Mouse (Mus musculus) heart, adult 2 months (tissue): ENCODE results near the gene Olfr1113. TPM values are rescaled to one million over a fixed set of nuclear protein-coding genes. Genes with fewer than 3 reads are reported as not detected.
"Not testable (repeated sequence)": the region's sequence is repeated elsewhere in the genome, so short reads cannot be mapped to it uniquely, and the experiment has no call there.

ENCODE experiments used
- DNase-seq, 2 experiments: peaks; one replicate each; pipeline ENCODE4 v3.0.0; 2021
- H3K27ac ChIP-seq: fragments of 200-600 bp; 2 replicates; pipeline ENCODE4 v1.8.1; 2022
- H3K27me3 ChIP-seq: fragments of 200-500 bp; 2 replicates; pipeline ENCODE4 v1.6.1; 2012; ENCODE audit warnings: mild to moderate bottlenecking, low read length, inconsistent platforms, mixed read lengths; ENCODE audit not compliant: control insufficient read depth, insufficient read depth
- H3K36me3 ChIP-seq: fragments of 200-500 bp; 2 replicates; pipeline ENCODE4 v1.6.1; 2012; ENCODE audit warnings: low read length, inconsistent platforms; ENCODE audit not compliant: control insufficient read depth, insufficient read depth
- H3K4me1 ChIP-seq: fragments of 200-500 bp; 2 replicates; pipeline ENCODE4 v1.6.1; 2011; ENCODE audit warnings: low read length; ENCODE audit not compliant: control insufficient read depth, insufficient read depth
- H3K4me3 ChIP-seq: fragments of 200-600 bp; 2 replicates; pipeline ENCODE4 v1.8.1; 2022
- H3K79me2 ChIP-seq: fragments of 200-500 bp; replicated peaks from 2 replicates; pipeline ENCODE4 v1.6.1; 2012; ENCODE audit warnings: mild to moderate bottlenecking, inconsistent platforms, low read length, moderate library complexity, mixed read lengths; ENCODE audit not compliant: control insufficient read depth, insufficient read depth
- H3K9ac ChIP-seq: fragments of 200-500 bp; 2 replicates; pipeline ENCODE4 v1.6.1; 2012; ENCODE audit warnings: low read depth, mild to moderate bottlenecking, control low read depth, inconsistent platforms, low read length, mixed read lengths
- CTCF ChIP-seq: fragments of 200-600 bp; IDR thresholded peaks from 2 replicates; pipeline ENCODE4 v1.8.1; 2022; ENCODE audit warnings: antibody characterized with exemption, mild to moderate bottlenecking, moderate library complexity
- EP300 ChIP-seq: fragments of 200-500 bp; IDR thresholded peaks from 2 replicates; pipeline ENCODE4 v1.6.1; 2011; ENCODE audit warnings: low read depth, low read length, control low read depth; ENCODE audit not compliant: insufficient read depth
- POLR2A ChIP-seq: fragments of 200-500 bp; IDR thresholded peaks from 2 replicates; pipeline ENCODE4 v1.6.1; 2011; ENCODE audit warnings: mild to moderate bottlenecking, low read depth, low read length, control low read depth; ENCODE audit not compliant: insufficient read depth
- WGBS: fragments of 180-500 bp; shearing (Covaris S2); methylation state at CpG from one replicate; pipeline ENCODE4 v1.1.7; 2018; 5-methylcytosine and 5-hydroxymethylcytosine counted together
- intact Hi-C: fragments of 180-260 bp; cut with DNase I; formaldehyde crosslinking; loops from one replicate; pipeline ENCODE4 v1.15.1; 2025
- long read RNA-seq: library from polyadenylated mRNA; stranded (forward); transcript quantifications from one replicate; pipeline ENCODE4 v2.0.0, GENCODE M21; 2021
- microRNA-seq, 2 experiments: library from miRNA; unstranded; fragments of <30 nt; microRNA quantifications; one replicate each; pipeline ENCODE4 v1.2.0; 2021
- polyA plus RNA-seq: library from polyadenylated mRNA; depleted of rRNA; stranded (reverse); fragments of >200 nt; gene quantifications from 2 replicates; pipeline ENCODE4 v1.2.3, GENCODE M21; 2012; rRNA removed
- total RNA-seq, 2 experiments: library from RNA; stranded (reverse); gene quantifications; 2 replicates each; pipeline ENCODE4 v1.2.3; 2021

Gene Olfr1113
- total RNA-seq, result not detected
- polyA plus RNA-seq, result not detected in 2 replicates
- long read RNA-seq, result 0 reads

- Histone ChIP-seq H3K36me3 (no peaks in the 10 kb centered on the region), H3K27me3 (no peaks in the 10 kb centered on the region), H3K4me3 (no peak within 1 kb of the TSS), H3K4me1 (no peaks in the 10 kb centered on the region), H3K79me2 (no peaks in the 10 kb centered on the region), H3K27ac (no peak within 1 kb of the TSS), H3K9ac (no peak within 1 kb of the TSS)
- WGBS, result 75% methylated on average over 2 of the region's 2 CpGs
- TF ChIP-seq POLR2A (no peak), EP300 (no peak), CTCF (no peak)
- intact Hi-C loops, result no loop called here
- no peak for DNase-seq
Observed at GRCm38 (mm10) chr2:87208670-87209069, at the start of gene Olfr1113. TSS of gene Olfr1113 (plus strand) at chr2:87208970.

- DNase-seq, intact Hi-C loops, H3K79me2 ChIP-seq, H3K27ac ChIP-seq, H3K27me3 ChIP-seq, H3K9ac ChIP-seq, H3K4me1 ChIP-seq, H3K4me3 ChIP-seq, H3K36me3 ChIP-seq: not testable (repeated sequence)
- WGBS, result 61% methylated on average over 2 of the region's 2 CpGs
Observed at GRCm38 (mm10) chr2:87167731-87168130, 41.0 kb upstream of the Olfr1113 start.

- Histone ChIP-seq H3K27ac (no peak within 1 kb of the TSS), H3K9ac (no peak within 1 kb of the TSS), H3K79me2 (no peaks in the 10 kb centered on the region), H3K27me3 (no peaks in the 10 kb centered on the region), H3K36me3 (no peaks in the 10 kb centered on the region), H3K4me3 (no peak within 1 kb of the TSS), H3K4me1 (no peaks in the 10 kb centered on the region)
- intact Hi-C loops, result no loop called here
- 67% methylated on average over 1 of the region's 1 CpGs for WGBS
- no peak for DNase-seq
- TF ChIP-seq EP300 (no peak), POLR2A (no peak), CTCF (no peak)
Observed at GRCm38 (mm10) chr2:87187498-87187897, 21.3 kb upstream of the Olfr1113 start, which contains the start of gene Olfr1112. TSS of gene Olfr1112 (plus strand) at chr2:87187798.

- Histone ChIP-seq H3K4me3 (no peak within 1 kb of the TSS), H3K27me3 (no peaks in the 10 kb centered on the region), H3K9ac (no peak within 1 kb of the TSS), H3K79me2 (no peaks in the 10 kb centered on the region), H3K4me1 (no peaks in the 10 kb centered on the region), H3K27ac (no peak within 1 kb of the TSS), H3K36me3 (no peaks in the 10 kb centered on the region)
- 73% methylated on average over 2 of the region's 2 CpGs for WGBS
- TF ChIP-seq CTCF (no peak), EP300 (no peak), POLR2A (no peak)
- intact Hi-C loops, result no loop called here
- no peak for DNase-seq
Observed at GRCm38 (mm10) chr2:87247713-87248112, 38.9 kb downstream of the Olfr1113 start, which contains the start of gene Olfr1115. TSS of gene Olfr1115 (plus strand) at chr2:87248013.

Small RNA genes within 50 kb of the gene (microRNA-seq; reads per million reads assigned to microRNA genes)
- gene Gm27438, result 0 reads per million in 2 experiments

Other genes with a start within 250 kb of the Olfr1113 start
- not detected for gene Olfr1099, start 248.3 kb upstream of the Olfr1113 start, total RNA-seq
- not detected in 2 replicates for gene Olfr1099, start 248.3 kb upstream of the Olfr1113 start, polyA plus RNA-seq
- gene Olfr1100, start 229.0 kb upstream of the Olfr1113 start, total RNA-seq, result not detected
- gene Olfr1100, start 229.0 kb upstream of the Olfr1113 start, polyA plus RNA-seq, result not detected in 2 replicates
- gene Olfr1101, start 217.7 kb upstream of the Olfr1113 start, total RNA-seq, result not detected
- not detected in 2 replicates for gene Olfr1101, start 217.7 kb upstream of the Olfr1113 start, polyA plus RNA-seq
- not detected for gene Olfr1102, start 210.6 kb upstream of the Olfr1113 start, total RNA-seq
- not detected in 2 replicates for gene Olfr1102, start 210.6 kb upstream of the Olfr1113 start, polyA plus RNA-seq
- gene Olfr1104, start 181.9 kb upstream of the Olfr1113 start, total RNA-seq, result not detected
- gene Olfr1104, start 181.9 kb upstream of the Olfr1113 start, polyA plus RNA-seq, result not detected in 2 replicates
- not detected for gene Olfr1105, start 172.4 kb upstream of the Olfr1113 start, total RNA-seq
- gene Olfr1105, start 172.4 kb upstream of the Olfr1113 start, polyA plus RNA-seq, result not detected in 2 replicates
- gene Olfr1106, start 156.7 kb upstream of the Olfr1113 start, total RNA-seq, result not detected
- gene Olfr1106, start 156.7 kb upstream of the Olfr1113 start, polyA plus RNA-seq, result not detected in 2 replicates
- not detected for gene Olfr1107, start 133.2 kb upstream of the Olfr1113 start, total RNA-seq
- not detected in 2 replicates for gene Olfr1107, start 133.2 kb upstream of the Olfr1113 start, polyA plus RNA-seq
- not detected for gene Olfr1109, start 113.0 kb upstream of the Olfr1113 start, total RNA-seq
- not detected in 2 replicates for gene Olfr1109, start 113.0 kb upstream of the Olfr1113 start, polyA plus RNA-seq
- not detected for gene Olfr259, start 94.4 kb upstream of the Olfr1113 start, total RNA-seq
- not detected in 2 replicates for gene Olfr259, start 94.4 kb upstream of the Olfr1113 start, polyA plus RNA-seq
- gene Olfr1110, start 68.7 kb upstream of the Olfr1113 start, total RNA-seq, result not detected
- not detected in 2 replicates for gene Olfr1110, start 68.7 kb upstream of the Olfr1113 start, polyA plus RNA-seq
- gene Olfr1111, start 56.3 kb upstream of the Olfr1113 start, total RNA-seq, result not detected
- not detected in 2 replicates for gene Olfr1111, start 56.3 kb upstream of the Olfr1113 start, polyA plus RNA-seq
- not detected for gene Olfr1112, start 21.2 kb upstream of the Olfr1113 start, total RNA-seq
- gene Olfr1112, start 21.2 kb upstream of the Olfr1113 start, polyA plus RNA-seq, result not detected in 2 replicates
- gene Olfr1115, start 39.0 kb downstream of the Olfr1113 start, total RNA-seq, result not detected
- not detected in 2 replicates for gene Olfr1115, start 39.0 kb downstream of the Olfr1113 start, polyA plus RNA-seq
- not detected for gene Olfr1116, start 58.6 kb downstream of the Olfr1113 start, total RNA-seq
- gene Olfr1116, start 58.6 kb downstream of the Olfr1113 start, polyA plus RNA-seq, result not detected in 2 replicates
- gene Olfr1118, start 98.6 kb downstream of the Olfr1113 start, total RNA-seq, result not detected
- not detected in 2 replicates for gene Olfr1118, start 98.6 kb downstream of the Olfr1113 start, polyA plus RNA-seq
- gene Olfr1120, start 145.8 kb downstream of the Olfr1113 start, total RNA-seq, result not detected
- gene Olfr1120, start 145.8 kb downstream of the Olfr1113 start, polyA plus RNA-seq, result not detected in 2 replicates
- gene Olfr1121, start 160.9 kb downstream of the Olfr1113 start, total RNA-seq, result not detected
- gene Olfr1121, start 160.9 kb downstream of the Olfr1113 start, polyA plus RNA-seq, result not detected in 2 replicates
- not detected for gene Olfr1122, start 176.9 kb downstream of the Olfr1113 start, total RNA-seq
- gene Olfr1122, start 176.9 kb downstream of the Olfr1113 start, polyA plus RNA-seq, result not detected in 2 replicates
- gene Olfr1123, start 207.7 kb downstream of the Olfr1113 start, total RNA-seq, result not detected
- not detected in 2 replicates for gene Olfr1123, start 207.7 kb downstream of the Olfr1113 start, polyA plus RNA-seq
- not detected for gene Olfr1124, start 221.3 kb downstream of the Olfr1113 start, total RNA-seq
- not detected in 2 replicates for gene Olfr1124, start 221.3 kb downstream of the Olfr1113 start, polyA plus RNA-seq
- gene Olfr1126, start 245.0 kb downstream of the Olfr1113 start, total RNA-seq, result not detected
- gene Olfr1126, start 245.0 kb downstream of the Olfr1113 start, polyA plus RNA-seq, result not detected in 2 replicates